Mouse (Mus musculus) embryonic facial prominence, embryonic 12.5 days (tissue): Measurements from ENCODE around the gene Erfe. TPM values are rescaled to one million over a fixed set of nuclear protein-coding genes. Genes with fewer than 3 reads are reported as not detected.

Experiments
- ATAC-seq: fragments of 200-750 bp; cut with Nextera tagmentation; 2 replicates; pipeline ENCODE4 v1.8.0; 2017; ENCODE audit not compliant: insufficient number of reproducible peaks, insufficient read depth, low FRiP score, low TSS enrichment
- H3K27ac ChIP-seq: fragments of 300-500 bp; sonication (generic); 2 replicates; pipeline ENCODE4 v1.5.1; 2016; ENCODE audit warnings: mild to moderate bottlenecking
- H3K27me3 ChIP-seq: fragments of 300-500 bp; sonication (generic); 2 replicates; pipeline ENCODE4 v1.6.1; 2016; ENCODE audit warnings: mild to moderate bottlenecking, moderate library complexity
- H3K36me3 ChIP-seq: fragments of 300-500 bp; sonication (generic); 2 replicates; pipeline ENCODE4 v1.6.1; 2016; ENCODE audit warnings: mild to moderate bottlenecking
- H3K4me1 ChIP-seq: fragments of 300-500 bp; sonication (generic); 2 replicates; pipeline ENCODE4 v1.6.1; 2016
- H3K4me2 ChIP-seq: fragments of 300-500 bp; sonication (generic); replicated peaks from 2 replicates; pipeline ENCODE4 v1.6.1; 2016; ENCODE audit warnings: mild to moderate bottlenecking, moderate library complexity
- H3K4me3 ChIP-seq: fragments of 300-500 bp; sonication (generic); 2 replicates; pipeline ENCODE4 v1.5.1; 2016; ENCODE audit warnings: mild to moderate bottlenecking
- H3K9ac ChIP-seq: fragments of 300-500 bp; sonication (generic); 2 replicates; pipeline ENCODE4 v1.6.1; 2016; ENCODE audit warnings: mild to moderate bottlenecking, moderate library complexity
- H3K9me3 ChIP-seq: fragments of 300-500 bp; sonication (generic); 2 replicates; pipeline ENCODE4 v1.6.1; 2016; ENCODE audit warnings: mild to moderate bottlenecking, moderate library complexity
- WGBS: fragments of 180-500 bp; shearing (Covaris S2); methylation state at CpG from one replicate; pipeline ENCODE4 v1.1.7; 2016; 5-methylcytosine and 5-hydroxymethylcytosine counted together
- polyA plus RNA-seq: library from polyadenylated mRNA; unstranded; fragments of >200 nt; fragmentation: Nextera tagmentation; extraction: Ambion mirVana; gene quantifications from 2 replicates; pipeline ENCODE4 v1.2.1, GENCODE M21; 2016

Erfe gene
- polyA plus RNA-seq, 1 experiment from 2014 or later = 1.8 TPM

- 59% methylated on average over 7 of the region's 7 CpGs for WGBS
- H3K27me3 ChIP-seq = no peaks in the 10 kb centered on the region
- no peaks in the 10 kb centered on the region for H3K4me1 ChIP-seq
- peaks cover 93% of the 10 kb centered on the region for H3K36me3 ChIP-seq
- H3K9me3 ChIP-seq = no peaks in the 10 kb centered on the region
- no peak overlapping the region for H3K27ac ChIP-seq
- no peak overlapping the region for H3K4me3 ChIP-seq
- H3K4me2 ChIP-seq = no peak overlapping the region
- ATAC-seq = no peak
- no peak overlapping the region for H3K9ac ChIP-seq
These were observed 14.3 kb downstream of the Erfe start for GRCm38 (mm10) chr1:91380453-91381090.

DNA sequence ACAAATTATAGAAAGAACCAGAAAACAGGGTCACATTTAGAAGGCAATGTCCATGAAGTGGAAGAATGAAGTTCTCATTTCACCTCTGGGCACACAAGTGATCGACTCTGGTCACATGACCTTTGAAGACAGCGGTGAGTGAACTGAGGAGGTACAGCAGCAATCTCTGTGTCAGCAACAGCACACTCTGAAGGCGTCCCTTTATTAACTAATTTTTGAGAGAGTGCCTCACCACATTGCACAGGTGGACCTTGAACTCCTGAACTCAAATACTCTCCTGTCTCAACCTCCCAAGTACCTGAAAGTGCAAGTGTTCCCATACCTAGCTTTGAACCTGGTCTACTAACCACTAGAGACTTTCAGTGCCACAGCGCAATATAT is 14.9 kb downstream of the Erfe start:
- Histone ChIP-seq H3K4me2 (no peak overlapping the region), H3K36me3 (peaks cover 92% of the 10 kb centered on the region), H3K27ac (no peak overlapping the region), H3K9me3 (no peaks in the 10 kb centered on the region), H3K9ac (no peak overlapping the region), H3K27me3 (no peaks in the 10 kb centered on the region), H3K4me1 (no peaks in the 10 kb centered on the region), H3K4me3 (no peak overlapping the region)
- WGBS = 91% methylated on average over 4 of the region's 4 CpGs
- ATAC-seq = no peak

DNA sequence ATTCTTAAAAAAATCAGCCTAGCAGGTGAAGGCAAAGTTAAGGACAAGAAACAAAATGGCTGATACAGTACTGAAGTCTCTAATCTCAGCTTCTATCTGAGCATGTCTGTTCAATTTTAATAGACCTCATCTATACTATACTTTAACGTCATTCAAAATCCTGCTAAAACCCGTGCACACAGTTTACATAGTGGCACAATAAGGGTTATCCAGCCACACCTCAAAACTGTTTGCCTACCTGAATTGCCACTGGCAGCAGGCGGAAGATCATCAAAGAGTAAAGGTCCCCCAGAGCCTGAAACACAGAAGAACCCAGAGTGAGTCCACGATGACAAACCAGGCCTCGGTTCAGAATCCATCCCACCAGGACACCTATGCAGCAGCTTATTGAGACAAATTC is 24.1 kb downstream of the Erfe start:
- H3K27ac ChIP-seq = no peak overlapping the region
- no peak overlapping the region for H3K9ac ChIP-seq
- ATAC-seq = no peak
- WGBS = 93% methylated on average over 5 of the region's 5 CpGs
- H3K36me3 ChIP-seq = peaks cover 71% of the 10 kb centered on the region
- H3K4me2 ChIP-seq = no peak overlapping the region
- no peak overlapping the region for H3K4me3 ChIP-seq
- H3K9me3 ChIP-seq = no peaks in the 10 kb centered on the region
- no peaks in the 10 kb centered on the region for H3K4me1 ChIP-seq
- no peaks in the 10 kb centered on the region for H3K27me3 ChIP-seq

GRCm38 (mm10) chr1:91397927-91398259 is 31.7 kb downstream of the Erfe start:
- H3K9ac ChIP-seq = peak overlapping the region; percentile 94
- 1% methylated on average over 12 of the region's 12 CpGs for WGBS
- H3K4me3 ChIP-seq = peak overlapping the region; percentile 92
- no peaks in the 10 kb centered on the region for H3K27me3 ChIP-seq
- peak overlapping the region; percentile 90 for H3K27ac ChIP-seq
- no peaks in the 10 kb centered on the region for H3K9me3 ChIP-seq
- H3K4me1 ChIP-seq = peaks cover 15% of the 10 kb centered on the region
- H3K36me3 ChIP-seq = peaks cover 18% of the 10 kb centered on the region
- ATAC-seq = no peak
- H3K4me2 ChIP-seq = peak overlapping the region; percentile 94

DNA sequence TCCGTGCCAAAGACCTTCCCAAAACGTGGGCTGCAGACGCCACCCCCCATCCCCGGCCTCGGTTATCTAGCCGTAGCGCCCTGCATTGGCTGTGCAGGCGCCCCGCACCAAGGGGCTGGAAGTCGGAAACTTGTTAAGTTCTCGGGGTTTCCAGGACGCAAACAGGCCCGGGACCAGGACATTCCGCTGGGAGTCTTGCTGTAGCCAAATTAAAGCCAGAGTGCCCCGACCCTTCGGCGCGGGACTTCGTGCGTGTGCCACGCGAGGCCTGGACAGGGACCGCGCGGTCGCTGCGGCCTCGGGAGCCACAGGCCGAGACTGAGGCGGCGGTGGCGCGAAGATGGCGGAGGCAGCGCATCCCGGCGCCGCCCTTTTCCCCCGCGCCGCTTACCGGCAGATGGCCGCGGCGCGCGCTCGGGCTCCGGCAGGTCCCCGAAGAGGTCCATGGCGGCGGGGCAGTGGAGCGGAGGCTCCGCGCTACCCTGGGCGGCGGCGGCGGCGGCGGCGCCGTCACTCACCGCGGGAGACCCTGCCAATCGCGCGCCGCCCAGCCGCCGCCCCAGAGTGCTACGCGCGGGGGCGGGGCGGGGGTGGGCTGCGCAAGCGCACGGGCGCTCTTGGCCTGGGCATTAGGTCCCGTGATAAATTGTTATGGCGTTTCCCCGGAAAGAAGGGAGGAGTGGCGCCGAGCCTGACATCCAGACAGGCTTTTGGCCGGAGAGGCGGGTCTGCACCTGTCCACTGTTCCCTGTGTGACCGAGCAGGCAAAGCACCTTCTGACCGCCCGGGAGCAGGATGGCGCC is 32.2 kb downstream of the Erfe start, which contains the start of gene Ilkap:
Gene Ilkap (minus strand): TSS at position 556 of the 803 bp plus-strand sequence.
- Histone ChIP-seq H3K4me3 (peak within 1 kb of the TSS; percentile 92), H3K4me2 (peak within 1 kb of the TSS; percentile 94), H3K9ac (peak within 1 kb of the TSS; percentile 94), H3K27me3 (no peaks in the 10 kb centered on the region), H3K9me3 (no peaks in the 10 kb centered on the region), H3K27ac (peak within 1 kb of the TSS; percentile 90), H3K4me1 (peaks cover 15% of the 10 kb centered on the region), H3K36me3 (peaks cover 12% of the 10 kb centered on the region; the same call in 1 of the 2 replicates)
- under 1% methylated on average over 87 of the region's 91 CpGs for WGBS
- peak; percentile 92 for ATAC-seq

DNA sequence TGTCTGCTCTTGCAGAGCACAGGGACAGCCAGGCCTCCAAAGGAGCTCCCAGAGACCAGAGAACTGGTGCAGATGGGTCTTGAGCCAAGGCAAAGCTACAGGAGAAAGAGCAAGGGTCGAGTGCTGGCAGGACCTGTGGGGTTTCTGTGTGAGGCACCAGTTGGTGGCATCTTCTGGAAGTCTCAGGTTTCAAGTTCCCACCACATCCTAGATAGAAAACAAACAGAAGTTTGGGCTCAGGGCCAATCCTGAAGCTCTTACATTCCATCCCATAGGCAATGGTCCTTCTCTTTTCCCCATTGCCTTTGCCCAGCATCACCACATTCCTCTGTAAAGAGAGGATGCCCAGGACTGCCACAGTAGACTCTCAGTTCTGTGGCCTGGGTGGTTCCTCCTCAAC is 38.7 kb downstream of the Erfe start:
- H3K27me3 ChIP-seq = peaks cover 4% of the 10 kb centered on the region; the same call in 1 of the 2 replicates
- H3K27ac ChIP-seq = no peak overlapping the region
- no peak overlapping the region for H3K9ac ChIP-seq
- no peak overlapping the region for H3K4me3 ChIP-seq
- no peak for ATAC-seq
- WGBS = 12% methylated on average over 1 of the region's 1 CpGs
- no peak overlapping the region for H3K4me2 ChIP-seq
- no peaks in the 10 kb centered on the region for H3K9me3 ChIP-seq
- no peaks in the 10 kb centered on the region for H3K36me3 ChIP-seq
- H3K4me1 ChIP-seq = no peaks in the 10 kb centered on the region

DNA sequence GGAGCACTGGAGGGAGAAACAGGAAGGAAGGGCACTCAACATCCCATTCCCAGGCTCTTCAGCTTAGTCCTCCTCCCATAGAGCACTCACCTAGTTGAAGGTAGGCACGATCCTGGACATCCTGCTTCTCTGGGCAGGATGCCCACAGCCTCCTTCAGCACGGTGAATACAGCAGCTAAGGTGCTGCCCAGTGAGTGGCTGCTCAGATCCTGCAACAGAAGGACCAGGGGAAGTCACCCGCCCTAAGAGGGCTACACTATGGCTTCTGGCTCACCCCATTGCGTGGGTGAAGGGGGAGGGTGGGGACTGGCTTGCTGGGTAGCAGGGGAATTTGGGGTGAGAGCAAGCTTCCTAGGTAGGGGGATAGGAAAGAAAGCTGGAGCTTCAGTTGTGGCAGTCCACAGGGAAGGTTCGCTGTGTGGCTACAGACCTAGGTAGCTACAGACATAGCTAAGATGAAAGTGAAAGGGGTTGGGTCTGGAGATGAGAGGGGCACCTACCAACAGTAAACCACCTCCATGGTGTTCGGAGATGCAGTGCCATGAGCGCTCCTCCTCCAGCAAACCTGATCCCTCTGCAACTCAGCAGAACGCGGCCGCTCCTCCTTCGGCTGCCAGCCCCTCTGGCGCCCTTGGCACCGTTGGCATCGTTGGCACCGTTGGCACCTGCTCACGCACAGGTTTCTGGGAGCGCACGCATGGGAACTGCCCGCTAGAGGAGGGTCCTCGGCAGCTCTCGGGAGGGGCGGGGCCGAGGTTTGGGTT is 39.4 kb downstream of the Erfe start:
- 61% methylated on average over 23 of the region's 23 CpGs for WGBS
- Histone ChIP-seq H3K9me3 (no peaks in the 10 kb centered on the region), H3K27me3 (peaks cover 4% of the 10 kb centered on the region; the same call in 1 of the 2 replicates), H3K4me1 (no peaks in the 10 kb centered on the region), H3K4me3 (no peak overlapping the region), H3K9ac (no peak overlapping the region), H3K36me3 (no peaks in the 10 kb centered on the region), H3K4me2 (no peak overlapping the region), H3K27ac (no peak overlapping the region)
- ATAC-seq = no peak

- Histone ChIP-seq H3K4me1 (peaks cover 10% of the 10 kb centered on the region), H3K9me3 (no peaks in the 10 kb centered on the region), H3K4me2 (no peak overlapping the region), H3K9ac (no peak overlapping the region), H3K4me3 (no peak overlapping the region), H3K27me3 (peaks cover 10% of the 10 kb centered on the region; the same call in 1 of the 2 replicates), H3K36me3 (no peaks in the 10 kb centered on the region), H3K27ac (no peak overlapping the region)
- ATAC-seq = no peak
- WGBS = 81% methylated on average over 4 of the region's 4 CpGs
These were observed 41.6 kb downstream of the Erfe start for GRCm38 (mm10) chr1:91407819-91408218.

DNA sequence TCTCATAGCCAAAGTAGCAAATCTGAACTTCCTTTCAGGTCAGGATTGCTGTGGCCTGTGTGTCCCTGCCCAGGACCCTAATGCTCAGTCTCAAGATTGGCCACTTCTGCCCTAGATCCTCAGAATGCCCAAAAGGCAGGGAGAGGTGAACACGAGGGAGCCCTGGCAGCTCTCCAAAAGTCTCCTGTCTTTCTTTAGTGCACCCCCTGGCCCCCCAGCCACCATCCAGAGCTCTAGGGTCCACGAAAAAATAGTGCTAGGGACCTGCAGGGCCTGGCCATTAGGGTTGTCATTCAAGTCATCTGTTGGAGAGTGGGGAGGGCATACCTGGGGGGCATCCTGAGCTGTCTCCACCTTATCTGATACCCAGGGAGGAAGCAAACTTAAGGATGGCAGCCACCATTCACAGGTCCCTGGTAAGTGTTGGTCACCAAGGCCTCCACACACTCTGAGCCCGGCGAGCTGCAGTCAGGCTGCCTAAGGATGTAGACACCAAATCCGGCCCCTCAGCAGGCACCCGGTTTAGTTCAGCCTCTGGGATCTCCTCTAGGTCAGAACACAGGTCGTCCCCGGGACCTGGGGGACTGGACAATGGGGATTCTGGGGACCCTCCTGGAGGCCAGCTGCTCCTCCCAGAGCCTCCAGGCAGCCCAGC is 45.5 kb downstream of the Erfe start:
- no peak for ATAC-seq
- Histone ChIP-seq H3K27me3 (0 out of 2 replicates have a peak, but pooled peaks cover 5% of the 10 kb centered on the region), H3K9me3 (no peaks in the 10 kb centered on the region), H3K27ac (no peak overlapping the region), H3K36me3 (no peaks in the 10 kb centered on the region), H3K9ac (peak overlapping the region; percentile 72; the same call in 1 of the 2 replicates), H3K4me3 (peak overlapping the region; percentile 61), H3K4me2 (peak overlapping the region; percentile 95), H3K4me1 (peaks cover 22% of the 10 kb centered on the region)
- 63% methylated on average over 8 of the region's 8 CpGs for WGBS

DNA sequence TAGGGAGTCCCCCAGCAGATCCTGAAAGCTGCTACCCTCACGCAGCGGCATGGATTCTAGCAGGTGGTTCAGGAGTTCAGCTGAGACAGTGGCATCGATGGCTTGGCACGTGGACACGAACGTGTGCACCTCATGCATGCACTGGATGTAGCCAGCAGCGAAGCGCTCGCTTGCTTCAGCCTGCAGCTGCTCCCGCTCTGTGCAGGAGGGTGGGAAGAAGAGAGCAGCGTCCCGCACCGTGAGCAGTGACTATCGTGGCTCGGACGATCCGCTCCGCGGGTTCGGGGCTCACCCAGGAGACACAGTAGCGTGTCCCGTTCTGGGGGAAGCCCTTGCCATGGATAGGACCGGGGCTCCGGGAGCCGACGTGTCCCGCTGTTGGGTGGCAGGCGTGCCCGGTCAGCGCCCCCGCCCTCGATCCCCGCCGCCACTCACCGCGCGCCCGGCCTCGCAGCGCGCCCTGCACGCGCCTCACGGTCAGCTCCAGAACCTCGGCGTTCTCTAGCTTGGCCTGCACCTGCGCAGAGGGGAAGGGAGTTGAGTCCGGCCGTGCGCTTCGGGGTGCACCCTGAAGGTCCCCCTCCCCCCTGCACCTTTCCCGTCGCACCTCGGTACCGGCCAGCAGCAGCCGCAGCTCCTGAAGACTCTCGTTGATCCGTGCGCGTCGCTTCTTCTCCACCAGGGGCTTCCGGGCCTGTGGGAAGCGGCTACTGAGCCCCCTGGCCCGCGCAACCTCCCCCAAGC is 46.2 kb downstream of the Erfe start:
- ATAC-seq = peak; percentile 9; the same call in 1 of the 2 replicates
- Histone ChIP-seq H3K4me2 (peak overlapping the region; percentile 95), H3K27ac (peak overlapping the region; percentile 84), H3K4me3 (peak overlapping the region; percentile 61), H3K9ac (peak overlapping the region; percentile 72), H3K27me3 (0 out of 2 replicates have a peak, but pooled peaks cover 5% of the 10 kb centered on the region), H3K9me3 (no peaks in the 10 kb centered on the region), H3K36me3 (no peaks in the 10 kb centered on the region), H3K4me1 (peaks cover 22% of the 10 kb centered on the region)
- WGBS = 4% methylated on average over 65 of the region's 65 CpGs
